Mouse (Mus musculus) hindbrain, embryonic 14.5 days (tissue): ENCODE results near the gene Mtif2. TPM values are rescaled to one million over a fixed set of nuclear protein-coding genes. Genes with fewer than 3 reads are reported as not detected.

Source experiments
- polyA plus RNA-seq: library from polyadenylated mRNA; unstranded; fragments of >200 nt; fragmentation: Nextera tagmentation; extraction: Ambion mirVana; gene quantifications from 2 replicates; pipeline ENCODE4 v1.2.1, GENCODE M21; 2014

The Mtif2 gene
- polyA plus RNA-seq, 1 experiment from 2014 or later, result 35.2 TPM

Other genes starting within 250 kb of the Mtif2 start
- 66.8 and 68.2 TPM in 2 replicates for gene Ccdc88a, start 152.8 kb upstream of the Mtif2 start, polyA plus RNA-seq
- 11.5 and 15.4 TPM in 2 replicates for gene Prorsd1, start 11.4 kb upstream of the Mtif2 start, polyA plus RNA-seq
- gene Clhc1, start 21.5 kb downstream of the Mtif2 start, polyA plus RNA-seq, result 0.27 and 0.33 TPM in 2 replicates
- gene Rps27a, start 21.7 kb downstream of the Mtif2 start, polyA plus RNA-seq, result 615 and 722 TPM in 2 replicates
- gene Rtn4, start 166.5 kb downstream of the Mtif2 start, polyA plus RNA-seq, result 112 and 120 TPM in 2 replicates